Mouse (Mus musculus) B cell, adult 2 months (primary cell): ENCODE results near the gene Ctxn1.

Experiments
- DNase-seq, 2 experiments: peaks; one replicate each; pipeline ENCODE4 v3.0.0; 2022

Ctxn1 gene

GRCm38 (mm10) chr8:4213210-4214005, 45.7 kb downstream of the Ctxn1 start:
- peak; percentile 59 to 61 for DNase-seq

- peak; percentile 33 to 38 for DNase-seq
These were observed 46.3 kb downstream of the Ctxn1 start for GRCm38 (mm10) chr8:4212809-4213209.

GRCm38 (mm10) chr8:4211097-4211496, 48.0 kb downstream of the Ctxn1 start:
- no peak for DNase-seq
